Mouse (Mus musculus) hindbrain, embryonic 15.5 days (tissue): ENCODE measurements around the gene Rnf208. TPM values are rescaled to one million over a fixed set of nuclear protein-coding genes. Genes with fewer than 3 reads are reported as not detected.

Source experiments
- ATAC-seq: fragments of 200-750 bp; cut with Nextera tagmentation; 2 replicates; pipeline ENCODE4 v1.8.0; 2017; ENCODE audit warnings: low read depth, moderate number of reproducible peaks, moderate TSS enrichment; ENCODE audit not compliant: low FRiP score
- H3K27ac ChIP-seq: fragments of 300-500 bp; sonication (generic); replicated peaks from 2 replicates; pipeline ENCODE4 v1.5.1; 2015; ENCODE audit warnings: mild to moderate bottlenecking, inconsistent platforms
- H3K27me3 ChIP-seq: fragments of 300-500 bp; sonication (generic); 2 replicates; pipeline ENCODE4 v1.6.1; 2015; ENCODE audit warnings: control low read depth, inconsistent platforms
- H3K36me3 ChIP-seq: fragments of 300-500 bp; sonication (generic); 2 replicates; pipeline ENCODE4 v1.6.1; 2015; ENCODE audit warnings: control low read depth, inconsistent platforms
- H3K4me1 ChIP-seq: fragments of 300-500 bp; sonication (generic); replicated peaks from 2 replicates; pipeline ENCODE4 v1.6.1; 2015; ENCODE audit warnings: control low read depth, inconsistent platforms
- H3K4me2 ChIP-seq: fragments of 300-500 bp; sonication (generic); 2 replicates; pipeline ENCODE4 v1.6.1; 2015; ENCODE audit warnings: moderate library complexity, mild to moderate bottlenecking, inconsistent platforms
- H3K4me3 ChIP-seq: fragments of 300-500 bp; sonication (generic); 2 replicates; pipeline ENCODE4 v1.5.1; 2015; ENCODE audit warnings: mild to moderate bottlenecking, inconsistent platforms
- H3K9ac ChIP-seq: fragments of 300-500 bp; sonication (generic); 2 replicates; pipeline ENCODE4 v1.6.1; 2015; ENCODE audit warnings: inconsistent platforms
- H3K9me3 ChIP-seq: fragments of 300-500 bp; sonication (generic); 2 replicates; pipeline ENCODE4 v1.6.1; 2016; ENCODE audit warnings: control low read depth, inconsistent platforms
- WGBS: fragments of 180-500 bp; shearing (Covaris S2); methylation state at CpG from one replicate; pipeline ENCODE4 v1.1.7; 2015; 5-methylcytosine and 5-hydroxymethylcytosine counted together
- polyA plus RNA-seq: library from polyadenylated mRNA; unstranded; fragments of >200 nt; fragmentation: Nextera tagmentation; extraction: Ambion mirVana; gene quantifications from 2 replicates; pipeline ENCODE4 v1.2.1, GENCODE M21; 2015

Rnf208 gene
- polyA plus RNA-seq, 1 experiment from 2014 or later = 177 TPM

DNA sequence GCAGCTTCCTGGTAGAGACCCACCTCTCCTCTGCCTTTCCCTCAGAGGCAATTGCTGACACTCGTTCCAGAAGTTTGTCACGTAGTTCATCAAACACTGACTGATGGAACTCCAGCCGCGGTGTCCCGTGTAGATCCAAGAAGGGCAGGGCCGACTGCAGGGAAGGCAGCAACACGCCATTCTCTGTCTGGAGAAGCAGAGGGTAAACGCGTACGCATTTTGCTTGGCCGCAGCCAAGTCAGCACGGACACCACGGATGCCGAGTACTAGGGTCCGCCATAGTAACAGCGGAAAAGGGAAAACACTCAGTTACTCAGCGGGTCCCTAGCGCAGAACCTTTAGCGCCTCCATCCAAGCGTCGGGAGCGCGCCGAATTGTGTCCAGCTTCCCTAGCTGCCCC, 31.4 kb upstream of the Rnf208 start:
- Histone ChIP-seq H3K9me3 (no peaks in the 10 kb centered on the region), H3K4me1 (peaks cover 42% of the 10 kb centered on the region), H3K27me3 (0 out of 2 replicates have a peak, but pooled peaks cover 3% of the 10 kb centered on the region), H3K4me2 (peak overlapping the region; percentile 85), H3K27ac (peak overlapping the region; percentile 93), H3K36me3 (peaks cover 6% of the 10 kb centered on the region), H3K4me3 (peak overlapping the region; percentile 78), H3K9ac (peak overlapping the region; percentile 80)
- whole genome bisulfite sequencing = 1% methylated on average over 24 of the region's 24 CpGs
- peak; percentile 36; the same call in 1 of the 2 replicates for ATAC-seq

- under 1% methylated on average over 44 of the region's 44 CpGs for whole genome bisulfite sequencing
- H3K9me3 ChIP-seq = no peaks in the 10 kb centered on the region
- peaks cover 42% of the 10 kb centered on the region for H3K4me1 ChIP-seq
- H3K4me2 ChIP-seq = peak within 1 kb of the TSS; percentile 85
- peak; percentile 93 for ATAC-seq
- H3K36me3 ChIP-seq = peaks cover 1% of the 10 kb centered on the region
- peak within 1 kb of the TSS; percentile 78 for H3K4me3 ChIP-seq
- H3K27ac ChIP-seq = peak within 1 kb of the TSS; percentile 93
- H3K27me3 ChIP-seq = 0 out of 2 replicates have a peak, but pooled peaks cover 3% of the 10 kb centered on the region
- H3K9ac ChIP-seq = peak within 1 kb of the TSS; percentile 80
Observed at GRCm38 (mm10) chr2:25211121-25211670, 30.9 kb upstream of the Rnf208 start, which contains the start of gene Nelfb. Gene Nelfb, minus strand, starts transcription at chr2:25211489.

DNA sequence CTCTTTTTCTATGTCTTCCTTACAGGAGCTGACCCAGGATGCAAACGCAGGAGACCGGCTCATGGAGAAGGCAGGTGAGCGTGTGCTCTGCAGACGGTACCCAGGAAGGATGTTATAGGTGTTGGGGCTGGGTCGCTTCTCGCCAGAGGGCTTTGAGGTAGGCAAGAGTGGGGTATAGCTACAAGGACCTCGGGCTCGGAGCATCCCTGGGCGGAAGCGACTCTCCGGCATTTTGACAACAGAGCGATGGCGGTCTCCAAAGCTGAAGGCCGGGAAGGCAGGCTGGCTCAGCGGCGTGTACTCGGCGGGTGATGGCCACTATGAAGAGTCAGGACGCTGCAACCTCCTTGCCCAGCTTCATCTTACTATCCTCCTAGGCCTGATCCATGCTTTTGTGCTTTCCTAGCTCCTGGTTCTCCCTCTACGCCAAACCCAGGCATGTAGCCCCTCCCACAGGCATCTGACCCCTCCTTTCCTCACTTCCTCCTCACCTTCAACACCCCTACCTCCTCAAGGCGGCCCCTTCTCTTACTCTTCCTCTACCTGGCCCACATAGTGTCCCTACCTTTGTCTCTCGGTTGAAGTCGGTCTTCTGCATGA, 28.7 kb upstream of the Rnf208 start:
- Histone ChIP-seq H3K9me3 (no peaks in the 10 kb centered on the region), H3K27ac (no peak overlapping the region), H3K4me2 (no peak overlapping the region), H3K36me3 (no peaks in the 10 kb centered on the region), H3K9ac (no peak overlapping the region), H3K4me1 (peaks cover 27% of the 10 kb centered on the region), H3K4me3 (no peak overlapping the region), H3K27me3 (0 out of 2 replicates have a peak, but pooled peaks cover 3% of the 10 kb centered on the region)
- WGBS = 62% methylated on average over 23 of the region's 23 CpGs
- ATAC-seq = no peak

DNA sequence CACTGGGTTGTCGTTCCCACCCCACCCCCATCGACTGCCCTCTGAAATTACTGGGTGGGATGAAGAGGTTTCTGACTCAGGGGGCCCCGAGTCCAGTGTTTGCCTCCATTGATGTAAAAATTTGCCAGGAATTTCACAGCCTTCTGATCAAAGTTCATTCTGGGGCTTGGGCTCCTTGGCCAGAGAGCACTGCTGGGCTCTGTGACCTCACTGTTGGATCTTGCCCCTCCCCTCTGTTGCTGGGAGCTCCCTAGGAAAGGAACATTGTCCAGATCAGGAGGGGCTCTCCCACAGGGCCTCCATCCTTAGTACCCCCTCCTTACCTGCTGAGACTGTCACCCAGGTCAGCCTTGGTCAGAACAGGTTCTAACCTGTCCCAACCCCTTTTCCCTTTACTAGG, 27.6 kb upstream of the Rnf208 start, which contains the start of gene Stpg3:
TSS of gene Stpg3 (minus strand) at position 194 of the 400 bp plus-strand sequence.
- 79% methylated on average over 3 of the region's 3 CpGs for WGBS
- Histone ChIP-seq H3K4me2 (no peak within 1 kb of the TSS), H3K4me3 (no peak within 1 kb of the TSS), H3K27me3 (0 out of 2 replicates have a peak, but pooled peaks cover 3% of the 10 kb centered on the region), H3K36me3 (no peaks in the 10 kb centered on the region), H3K4me1 (peaks cover 18% of the 10 kb centered on the region), H3K27ac (no peak within 1 kb of the TSS), H3K9me3 (no peaks in the 10 kb centered on the region), H3K9ac (no peak within 1 kb of the TSS)
- ATAC-seq = no peak

GRCm38 (mm10) chr2:25217666-25218065, 24.4 kb upstream of the Rnf208 start:
- H3K4me1 ChIP-seq = no peaks in the 10 kb centered on the region
- WGBS = 69% methylated on average over 2 of the region's 2 CpGs

GRCm38 (mm10) chr2:25218445-25218844, 23.6 kb upstream of the Rnf208 start, which contains the start of gene Fam166a:
Gene Fam166a, plus strand, starts transcription at chr2:25218745.
- no peak within 1 kb of the TSS for H3K27ac ChIP-seq
- H3K9me3 ChIP-seq = no peaks in the 10 kb centered on the region
- H3K9ac ChIP-seq = no peak within 1 kb of the TSS
- H3K27me3 ChIP-seq = 0 out of 2 replicates have a peak, but pooled peaks cover 3% of the 10 kb centered on the region
- no peak within 1 kb of the TSS for H3K4me3 ChIP-seq
- ATAC-seq = no peak
- no peak within 1 kb of the TSS for H3K4me2 ChIP-seq
- peaks cover 5% of the 10 kb centered on the region for H3K36me3 ChIP-seq
- H3K4me1 ChIP-seq = peaks cover 6% of the 10 kb centered on the region

More at GRCm38 (mm10) chr2:25217666-25218065, 24.4 kb upstream of the Rnf208 start:
- H3K4me2 ChIP-seq = no peak overlapping the region
- H3K9ac ChIP-seq = no peak overlapping the region
- H3K4me3 ChIP-seq = no peak overlapping the region
- ATAC-seq = no peak
- no peak overlapping the region for H3K27ac ChIP-seq
- H3K9me3 ChIP-seq = no peaks in the 10 kb centered on the region
- peaks cover 5% of the 10 kb centered on the region for H3K36me3 ChIP-seq
- H3K27me3 ChIP-seq = 0 out of 2 replicates have a peak, but pooled peaks cover 3% of the 10 kb centered on the region

DNA sequence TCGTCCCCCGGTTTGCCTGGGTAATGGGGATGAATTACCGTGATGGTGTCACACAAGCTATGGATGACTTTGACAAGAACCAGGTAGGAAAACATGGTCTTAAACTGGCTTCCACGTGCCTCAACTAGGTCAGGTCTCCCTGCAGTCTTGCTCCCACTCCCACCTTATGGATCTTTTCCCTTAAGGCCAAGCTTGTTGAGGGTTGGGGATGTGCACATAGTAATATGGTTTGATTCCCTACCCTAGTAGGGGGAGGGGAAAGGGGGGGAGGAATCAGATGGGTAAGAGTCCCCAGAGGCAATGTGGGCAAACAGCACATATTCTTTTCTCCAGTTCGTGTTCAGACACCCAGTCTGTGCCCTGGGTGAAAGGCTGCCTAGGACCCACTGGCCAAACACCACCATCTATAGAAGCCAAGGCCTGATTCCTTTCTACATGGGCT, 20.7 kb upstream of the Rnf208 start:
- no peaks in the 10 kb centered on the region for H3K27me3 ChIP-seq
- WGBS = 66% methylated on average over 5 of the region's 5 CpGs
- no peak overlapping the region for H3K4me3 ChIP-seq
- no peak overlapping the region for H3K27ac ChIP-seq
- H3K9ac ChIP-seq = no peak overlapping the region
- peaks cover 5% of the 10 kb centered on the region for H3K36me3 ChIP-seq
- no peak overlapping the region for H3K4me2 ChIP-seq
- no peak for ATAC-seq
- peaks cover 18% of the 10 kb centered on the region for H3K4me1 ChIP-seq
- no peaks in the 10 kb centered on the region for H3K9me3 ChIP-seq

DNA sequence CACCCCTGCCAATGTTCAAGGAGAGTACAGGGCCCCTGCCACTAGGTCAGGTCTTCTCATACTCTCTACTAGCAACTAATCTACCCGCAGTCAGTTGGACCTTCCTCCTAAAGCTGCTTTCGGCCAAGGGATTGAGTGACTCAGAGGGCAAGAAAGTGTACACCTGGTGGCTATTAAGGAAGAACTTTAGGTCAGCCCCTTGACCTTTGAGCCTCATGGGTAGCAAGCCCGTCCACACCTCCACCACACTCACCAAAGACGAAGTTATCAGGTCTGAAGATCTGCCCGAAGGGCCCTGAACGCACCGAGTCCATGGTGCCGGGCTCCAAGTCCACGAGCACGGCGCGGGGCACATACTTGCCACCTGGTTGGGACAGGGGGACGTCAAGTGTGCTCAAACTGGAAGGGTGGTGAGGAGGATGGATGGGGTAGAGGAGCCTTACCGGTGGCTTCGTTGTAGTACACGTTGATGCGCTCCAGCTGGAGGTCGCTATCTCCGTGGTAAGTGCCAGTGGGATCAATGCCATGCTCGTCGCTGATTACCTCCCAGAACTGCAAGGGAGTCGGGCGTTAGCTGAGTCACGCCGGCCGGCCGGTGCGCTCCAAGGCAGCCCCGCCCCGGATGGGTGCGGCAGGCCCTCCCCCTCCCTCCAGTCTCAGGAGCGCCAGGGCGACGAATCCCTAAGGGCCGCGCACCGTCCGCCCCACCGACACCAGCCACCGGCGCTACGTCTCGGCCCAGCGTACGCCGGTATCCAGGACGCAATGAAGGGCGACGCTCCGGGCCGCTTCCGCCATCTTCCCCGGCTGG, 18.2 kb upstream of the Rnf208 start:
- no peak; the same call in 1 of the 2 replicates for ATAC-seq
- Histone ChIP-seq H3K4me1 (peaks cover 23% of the 10 kb centered on the region), H3K36me3 (peaks cover 5% of the 10 kb centered on the region), H3K9ac (peak overlapping the region; percentile 70), H3K27ac (peak overlapping the region; percentile 93), H3K4me2 (peak overlapping the region; percentile 94), H3K9me3 (no peaks in the 10 kb centered on the region), H3K4me3 (peak overlapping the region; percentile 72), H3K27me3 (no peaks in the 10 kb centered on the region)
- WGBS = 3% methylated on average over 53 of the region's 53 CpGs

- ATAC-seq = no peak
Observed at GRCm38 (mm10) chr2:25224492-25224765, 17.6 kb upstream of the Rnf208 start, which contains the start of gene Tubb4b. Gene Tubb4b, minus strand, starts transcription at chr2:25224702.

GRCm38 (mm10) chr2:25224766-25225752, 17.0 kb upstream of the Rnf208 start:
- peak overlapping the region; percentile 99 for H3K27ac ChIP-seq
- H3K4me3 ChIP-seq = peak overlapping the region; percentile 72
- H3K36me3 ChIP-seq = peaks cover 5% of the 10 kb centered on the region
- peak overlapping the region; percentile 62 for H3K9ac ChIP-seq
- 2% methylated on average over 40 of the region's 41 CpGs for WGBS
- H3K4me1 ChIP-seq = peaks cover 24% of the 10 kb centered on the region
- peak overlapping the region; percentile 54 for H3K4me2 ChIP-seq
- H3K9me3 ChIP-seq = no peaks in the 10 kb centered on the region
- peak; percentile 98 for ATAC-seq
- H3K27me3 ChIP-seq = no peaks in the 10 kb centered on the region

More at GRCm38 (mm10) chr2:25224492-25224765, 17.6 kb upstream of the Rnf208 start, which contains the start of gene Tubb4b:
- Histone ChIP-seq H3K27me3 (no peaks in the 10 kb centered on the region), H3K9me3 (no peaks in the 10 kb centered on the region), H3K9ac (peak within 1 kb of the TSS; percentile 70), H3K36me3 (peaks cover 5% of the 10 kb centered on the region), H3K4me3 (peak within 1 kb of the TSS; percentile 72), H3K4me1 (peaks cover 24% of the 10 kb centered on the region), H3K4me2 (peak within 1 kb of the TSS; percentile 94), H3K27ac (peak within 1 kb of the TSS; percentile 99)
- 0% methylated on average over 17 of the region's 17 CpGs for WGBS

DNA sequence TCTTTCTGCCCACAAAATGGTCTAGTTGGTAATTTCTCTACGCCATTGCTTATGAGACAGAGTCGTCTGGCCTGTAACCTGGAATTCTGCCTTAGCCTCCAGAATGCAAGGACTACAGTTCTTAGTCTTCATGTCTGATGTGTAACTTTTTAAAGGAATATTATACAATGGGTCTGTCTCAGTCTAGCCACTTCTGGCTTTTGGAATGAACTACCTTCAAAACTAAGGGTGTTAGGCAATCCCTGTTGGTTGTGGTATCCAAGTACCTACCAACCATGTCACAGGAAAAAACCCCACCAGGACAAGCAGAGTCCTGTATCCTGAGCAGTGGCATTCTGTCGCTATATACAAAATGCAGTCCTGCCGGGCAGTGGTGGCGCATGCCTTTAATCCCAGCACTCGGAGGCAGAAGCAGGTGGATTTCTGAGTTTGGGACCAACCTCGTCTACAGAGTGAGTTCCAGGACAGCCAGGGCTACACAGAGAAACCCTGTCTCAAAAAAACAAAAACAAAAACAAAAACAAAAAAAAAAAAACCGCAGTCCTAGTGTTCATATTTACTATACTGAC, 16.2 kb upstream of the Rnf208 start:
- peak overlapping the region; percentile 99 for H3K27ac ChIP-seq
- H3K36me3 ChIP-seq = peaks cover 5% of the 10 kb centered on the region
- H3K4me3 ChIP-seq = 0 out of 2 replicates have a peak overlapping the region, but pooled peaks have one; percentile 72
- no peak overlapping the region for H3K9ac ChIP-seq
- H3K9me3 ChIP-seq = no peaks in the 10 kb centered on the region
- no peaks in the 10 kb centered on the region for H3K27me3 ChIP-seq
- peak overlapping the region; percentile 54 for H3K4me2 ChIP-seq
- peaks cover 24% of the 10 kb centered on the region for H3K4me1 ChIP-seq
- WGBS = 72% methylated on average over 8 of the region's 8 CpGs
- no peak for ATAC-seq
